Mouse (Mus musculus): ENCODE data around the gene Itga2.
A peak's percentile ranks its signal among the peaks of the same experiment; 100 is the strongest.

Gene Itga2

DNA sequence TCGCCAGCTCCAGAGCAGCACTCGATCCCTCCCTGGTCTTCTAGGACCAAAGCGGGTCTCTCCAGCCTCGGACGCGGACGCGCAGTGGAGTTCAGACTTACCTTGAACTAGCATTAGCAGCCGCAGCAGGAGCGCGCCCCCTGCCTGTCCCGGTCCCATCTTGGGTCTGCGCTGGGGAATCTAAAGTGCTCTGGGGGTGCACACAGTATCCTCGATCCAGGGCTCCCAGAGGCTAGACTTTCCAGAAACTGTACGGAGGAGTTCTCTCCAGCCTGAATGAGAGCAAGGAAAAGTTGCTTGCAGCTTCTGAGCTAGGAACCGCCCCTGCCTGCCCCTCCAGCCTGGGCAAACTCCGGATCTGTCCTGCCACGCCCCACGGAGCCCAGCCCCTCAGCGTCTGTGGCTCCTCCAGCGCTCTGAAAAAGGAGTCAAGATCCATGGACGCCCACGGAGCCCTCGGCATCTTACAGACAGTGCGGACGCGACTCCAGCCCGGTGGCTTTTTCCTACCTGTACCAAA, at the start of gene Itga2:
Gene Itga2 (minus strand): TSS at position 326 of the 520 bp plus-strand sequence.
- peak; percentile 67 for DNase-seq (ENCODE audit: low spot score)

DNA sequence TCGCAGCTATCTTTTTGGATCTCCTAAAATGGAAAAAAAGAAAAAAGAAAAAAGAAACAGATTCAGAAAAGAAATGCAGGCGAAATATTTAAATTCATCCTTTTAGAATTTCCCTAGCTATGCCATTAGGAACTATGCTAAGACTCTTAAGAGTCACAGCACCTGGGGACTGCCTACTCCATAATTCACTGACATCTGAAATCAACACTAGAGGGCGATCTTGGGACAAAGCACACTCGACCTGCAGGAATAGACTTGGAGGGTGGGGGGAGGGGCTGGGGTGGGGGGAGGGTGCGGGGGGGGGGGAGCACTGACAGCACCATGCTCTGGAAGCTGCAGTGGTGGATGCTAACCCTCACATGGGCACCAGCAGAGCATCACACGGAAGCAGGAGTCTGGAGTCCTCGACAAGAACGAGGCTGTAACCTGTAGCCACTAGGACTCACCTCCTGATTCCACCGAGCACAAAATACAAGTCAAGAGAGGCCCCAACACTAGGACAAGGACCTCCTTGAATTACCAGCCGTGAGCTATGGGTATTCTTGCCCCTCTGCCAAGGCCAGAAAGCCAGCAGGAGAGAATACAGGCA, 49.0 kb upstream of the Itga2 start:
- peak; percentile 53 for DNase-seq (ENCODE audit: low spot score)

DNA sequence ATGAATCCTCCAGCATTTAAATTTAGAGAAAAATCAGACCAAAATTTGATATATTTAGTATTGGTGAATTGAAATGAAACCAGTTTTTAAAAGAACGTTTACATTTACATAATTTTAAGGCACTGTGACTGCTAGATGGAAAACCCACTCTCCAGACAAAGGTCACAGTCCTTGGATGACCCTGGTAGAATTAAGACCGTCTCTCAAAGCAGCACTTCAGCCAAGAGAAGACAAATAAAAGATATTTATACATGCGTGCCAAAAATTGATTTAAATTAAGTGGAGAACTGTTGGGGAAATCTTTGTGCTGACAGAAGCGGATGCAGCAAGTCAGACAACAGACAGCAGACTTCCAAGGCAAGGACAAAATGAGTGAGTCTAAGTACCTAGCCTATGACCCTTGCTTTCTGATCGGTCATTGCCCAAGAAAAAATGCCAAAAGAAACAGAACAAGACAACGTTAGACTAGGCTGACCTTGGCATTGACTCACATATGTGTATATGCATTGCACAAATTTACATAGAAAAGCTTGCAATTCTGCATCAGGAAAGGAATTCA, 42.7 kb upstream of the Itga2 start:
- no peak for DNase-seq (ENCODE audit: low spot score)

DNA sequence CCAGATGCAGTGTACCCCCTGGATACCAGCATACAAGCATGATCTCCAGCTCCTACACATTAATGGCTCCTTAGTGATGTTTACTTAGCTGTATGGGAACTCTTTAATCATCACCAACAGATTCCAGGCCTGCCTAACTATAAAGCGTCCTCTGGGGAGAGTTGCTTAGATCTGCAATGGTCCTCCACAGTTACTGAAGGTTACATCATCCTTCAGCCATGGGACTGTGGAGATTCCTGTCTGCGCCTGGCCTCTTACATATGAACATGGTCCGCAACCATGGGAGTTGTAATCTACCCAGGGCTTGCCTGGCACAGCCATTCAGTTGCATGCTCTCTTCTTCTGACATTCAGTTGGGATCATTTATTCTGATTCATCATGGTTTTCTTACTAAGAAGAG, 40.0 kb upstream of the Itga2 start:
- no peak for DNase-seq (ENCODE audit: low spot score)

DNA sequence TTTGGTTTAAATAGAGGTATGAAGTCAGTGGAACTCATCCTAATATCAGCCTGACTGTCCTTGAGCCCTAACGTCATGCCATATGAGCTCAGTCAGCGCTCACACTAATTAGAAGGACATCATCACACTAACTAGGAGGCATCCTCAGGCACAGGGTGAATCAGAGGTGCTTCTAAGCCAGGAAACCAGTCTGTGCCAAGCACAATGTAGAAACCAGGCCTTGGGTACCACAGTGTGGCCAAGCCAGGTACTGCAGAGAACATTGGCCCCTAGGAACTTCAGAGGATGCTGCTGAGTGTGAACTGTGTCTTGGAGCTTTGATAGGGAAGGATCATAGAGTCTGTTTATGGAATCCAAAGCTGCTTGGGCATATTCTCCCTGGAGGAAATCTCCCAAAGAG, 32.3 kb upstream of the Itga2 start:
- DNase-seq (ENCODE audit: low spot score): peak; percentile 87

DNA sequence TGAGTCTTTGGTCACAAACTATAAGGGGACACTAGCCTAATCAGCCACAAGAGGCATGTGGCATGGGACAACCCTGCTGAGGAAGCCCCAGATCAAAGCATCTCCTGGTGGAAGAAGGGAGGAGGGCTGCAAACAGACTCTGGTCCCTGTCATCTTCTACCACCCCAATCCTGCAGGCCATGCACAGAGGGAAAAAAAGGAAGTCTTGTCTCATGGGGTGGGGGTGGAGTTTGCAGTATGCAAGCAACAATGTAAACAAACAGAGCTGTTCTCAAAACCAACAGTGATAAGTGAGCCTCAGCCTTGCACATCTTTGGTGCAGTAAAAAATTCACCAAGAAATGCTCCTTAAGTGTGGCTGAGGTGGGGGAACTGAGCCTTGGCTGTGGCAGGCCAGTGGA, 22.6 kb upstream of the Itga2 start:
- no peak for DNase-seq (ENCODE audit: low spot score)

DNA sequence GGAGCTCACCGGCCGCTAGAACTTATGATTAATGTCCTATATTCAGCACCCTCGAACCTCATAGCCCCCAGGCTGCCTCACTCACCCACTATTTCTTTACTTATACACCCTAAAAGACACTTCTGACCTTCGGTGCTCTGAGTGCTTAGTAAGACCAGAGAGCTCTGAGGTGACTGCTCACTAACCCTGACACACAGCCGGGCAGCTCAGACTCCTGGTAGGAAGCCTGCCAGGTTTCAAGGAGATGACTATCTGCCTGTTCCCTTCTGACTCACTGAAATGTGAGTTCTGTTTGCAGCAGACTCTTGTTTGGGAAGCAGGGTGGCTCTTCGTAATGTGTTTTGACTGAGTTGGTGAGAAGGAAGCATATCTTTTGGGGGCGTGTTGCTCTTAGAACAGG, 1.6 kb upstream of the Itga2 start:
- DNase-seq (ENCODE audit: low spot score): no peak

DNA sequence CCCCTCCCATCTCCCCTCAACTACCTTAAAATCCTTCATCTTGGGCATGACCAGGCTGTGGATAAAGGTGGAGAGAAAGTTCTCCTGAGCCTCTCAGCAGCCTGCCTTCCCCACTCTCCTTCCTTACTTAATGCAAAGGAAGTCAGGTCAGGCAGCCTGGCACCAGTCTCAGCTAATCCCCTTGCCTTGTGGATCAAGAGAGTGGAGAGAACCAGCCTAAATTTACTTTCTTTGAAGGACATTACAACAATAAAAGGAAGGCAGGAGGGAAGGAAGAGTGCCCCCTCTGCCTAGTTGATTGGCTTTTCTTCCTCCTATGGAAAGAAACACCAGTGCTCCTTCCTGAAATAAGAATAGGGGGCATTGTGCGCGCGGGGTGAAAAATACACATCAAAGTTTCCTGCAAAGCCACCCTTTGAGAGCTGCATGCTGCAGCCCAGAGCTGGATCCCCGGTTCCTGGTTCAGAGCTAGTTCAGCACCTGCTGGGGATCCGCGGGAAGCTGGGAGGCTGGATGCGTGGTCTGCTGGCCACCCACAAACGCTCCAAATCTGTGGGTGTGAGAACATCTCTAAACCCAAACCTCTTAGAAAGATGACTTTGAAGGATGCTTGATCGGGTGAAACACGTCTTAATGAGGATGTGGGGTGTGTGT, 777 bp downstream of the Itga2 start:
- peak; percentile 16 for DNase-seq (ENCODE audit: low spot score)

DNA sequence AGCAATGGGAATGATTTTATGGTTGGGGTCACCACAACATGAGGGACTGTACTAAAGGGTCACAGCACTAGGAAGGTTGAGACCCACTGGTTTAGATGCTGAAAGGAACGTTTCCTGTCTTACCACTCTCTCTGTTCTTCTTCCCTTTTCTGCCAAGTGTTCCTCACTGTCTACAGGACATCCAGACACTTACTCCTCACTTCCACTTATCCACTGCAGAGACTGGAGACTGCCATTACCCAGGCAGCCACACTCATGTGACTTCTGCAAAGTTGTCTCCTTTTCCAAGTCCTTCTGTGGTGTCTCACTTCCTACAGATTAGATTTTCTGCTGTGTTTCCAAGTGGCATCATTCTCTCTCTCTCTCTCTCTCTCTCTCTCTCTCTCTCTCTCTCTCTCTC, 7.1 kb downstream of the Itga2 start:
- DNase-seq (ENCODE audit: low spot score): no peak

DNA sequence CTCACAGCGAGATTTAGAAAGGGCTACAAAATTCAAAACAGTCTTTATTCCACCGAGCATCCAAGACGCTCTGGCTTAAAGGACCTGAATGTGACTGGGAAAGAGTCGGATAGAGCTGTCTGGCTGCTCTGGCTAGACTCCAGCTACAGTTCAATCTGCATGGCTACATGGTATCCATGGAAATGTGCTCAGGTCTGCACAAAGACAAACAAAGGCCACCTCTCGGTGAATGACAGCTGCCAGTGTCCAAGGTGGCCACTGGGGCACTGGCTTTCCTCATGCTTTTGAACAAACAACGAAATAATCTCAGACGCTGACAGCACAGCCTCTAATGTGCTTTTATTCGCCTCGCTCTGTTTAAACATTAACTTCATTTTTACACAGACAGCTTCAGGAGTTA, 8.6 kb downstream of the Itga2 start:
- DNase-seq (ENCODE audit: low spot score): peak; percentile 35

DNA sequence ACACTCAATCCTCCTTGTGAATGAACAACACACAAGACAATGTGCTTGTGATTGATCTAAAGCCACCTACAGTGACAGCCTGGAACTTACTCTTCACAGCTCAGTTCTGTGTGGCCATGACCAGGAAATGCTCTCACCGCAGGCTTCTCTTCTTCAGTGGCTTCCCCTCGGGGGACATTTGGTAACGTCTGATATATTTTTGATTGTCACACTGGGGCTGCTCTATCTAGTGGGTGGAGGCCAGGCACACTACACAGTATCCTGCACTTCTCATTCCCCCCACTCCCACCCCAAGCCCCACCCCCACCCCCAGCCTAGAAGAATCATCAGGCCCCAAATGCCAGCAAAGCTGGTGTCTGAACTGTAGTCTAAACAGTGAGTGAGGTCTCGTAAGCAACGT, 16.1 kb downstream of the Itga2 start:
- no peak for DNase-seq (ENCODE audit: low spot score)

DNA sequence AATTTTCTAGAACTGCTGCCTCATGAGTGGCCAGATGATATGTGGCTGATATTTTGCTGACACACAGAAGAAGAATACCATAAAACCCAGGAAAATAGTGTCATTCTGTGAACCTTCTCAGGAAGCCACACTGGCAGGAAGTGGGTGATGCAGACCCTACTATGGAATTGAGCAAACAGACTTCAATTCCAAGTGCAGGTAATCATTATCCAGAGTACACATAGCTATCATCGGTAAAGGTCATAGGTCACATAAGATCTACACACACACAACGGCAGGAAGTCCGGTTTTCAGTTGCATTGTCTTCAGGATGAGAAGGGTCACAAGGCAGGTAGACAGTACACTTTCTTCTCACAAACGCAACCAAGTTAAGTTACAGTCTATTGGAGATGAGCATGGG, 16.9 kb downstream of the Itga2 start:
- no peak for DNase-seq (ENCODE audit: low spot score)

DNA sequence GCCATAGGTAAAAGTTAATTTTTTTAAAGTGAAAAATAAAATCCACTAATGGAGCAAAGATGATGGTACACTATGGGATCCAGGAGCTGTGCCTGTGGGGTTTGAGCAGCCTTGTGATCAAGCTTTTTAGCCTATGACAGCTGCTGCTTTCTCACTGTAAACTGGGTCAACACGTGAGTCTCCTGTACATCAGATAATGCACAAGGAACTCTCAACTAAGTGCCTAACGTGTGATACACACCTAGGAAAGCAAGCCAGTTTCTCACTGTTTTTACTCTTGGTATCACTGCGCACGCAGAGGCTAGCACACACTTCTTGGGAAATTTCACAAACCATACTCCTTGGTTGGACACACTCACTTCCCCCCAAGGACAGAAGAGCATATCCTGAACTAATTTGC, 17.3 kb downstream of the Itga2 start:
- no peak for DNase-seq (ENCODE audit: low spot score)

DNA sequence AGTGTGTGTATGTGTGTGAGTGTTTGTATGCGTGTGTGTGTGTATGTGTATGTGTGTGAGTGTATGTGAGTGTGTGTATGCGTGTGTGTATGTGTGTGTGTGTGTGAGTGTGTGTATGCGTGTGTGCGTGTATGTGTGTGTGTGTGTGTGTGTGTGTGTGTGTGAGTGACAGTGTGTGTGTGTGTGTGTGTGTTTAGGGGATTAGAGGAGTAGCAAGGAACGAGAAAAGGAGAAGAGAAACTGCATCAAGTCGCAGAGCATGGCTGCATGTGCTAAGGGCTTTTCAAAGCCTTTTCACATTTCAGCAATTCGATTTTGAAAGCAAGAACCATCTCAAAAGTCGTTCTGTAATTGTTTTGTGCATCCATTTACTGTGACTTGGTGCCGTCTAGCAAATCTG, 21.3 kb downstream of the Itga2 start:
- DNase-seq (ENCODE audit: low spot score): no peak

DNA sequence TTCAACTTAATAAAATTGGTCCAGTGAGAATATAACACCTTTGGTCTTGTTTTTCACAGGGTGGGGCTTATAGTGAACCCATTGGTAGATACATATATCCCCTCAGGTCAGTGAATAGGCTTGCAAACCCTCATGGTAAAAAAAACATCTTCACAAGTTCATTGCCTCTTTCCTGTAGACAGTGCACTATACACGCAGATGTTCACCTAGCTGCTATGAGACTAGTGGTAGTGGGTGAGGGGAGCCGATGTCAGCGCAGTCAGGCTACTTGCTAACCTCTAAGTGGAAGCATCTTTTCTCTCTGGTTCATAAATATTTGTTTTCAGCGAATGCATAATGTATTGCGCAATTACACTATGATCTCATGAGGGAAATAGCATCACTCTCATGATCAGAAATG, 22.4 kb downstream of the Itga2 start:
- DNase-seq (ENCODE audit: low spot score): no peak

DNA sequence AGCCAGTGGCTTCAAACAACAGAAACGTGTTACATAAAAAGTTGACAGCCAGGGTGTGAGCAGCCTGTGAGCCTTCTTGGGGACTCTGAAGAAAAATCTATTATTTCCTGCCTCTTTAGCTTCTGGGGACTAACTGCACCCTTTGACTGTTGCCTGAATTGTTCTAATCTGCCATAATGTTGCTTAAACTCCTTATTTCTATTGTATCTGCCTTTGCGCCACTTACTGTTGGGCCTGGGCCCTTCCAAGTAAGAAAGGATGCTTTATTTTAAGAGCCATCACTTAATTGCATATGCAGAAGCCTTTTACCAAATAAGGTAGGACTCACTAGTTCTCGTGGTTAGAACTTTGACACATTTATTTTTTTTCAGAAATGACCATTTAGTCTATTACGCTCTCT, 24.0 kb downstream of the Itga2 start:
- no peak for DNase-seq (ENCODE audit: low spot score)

DNA sequence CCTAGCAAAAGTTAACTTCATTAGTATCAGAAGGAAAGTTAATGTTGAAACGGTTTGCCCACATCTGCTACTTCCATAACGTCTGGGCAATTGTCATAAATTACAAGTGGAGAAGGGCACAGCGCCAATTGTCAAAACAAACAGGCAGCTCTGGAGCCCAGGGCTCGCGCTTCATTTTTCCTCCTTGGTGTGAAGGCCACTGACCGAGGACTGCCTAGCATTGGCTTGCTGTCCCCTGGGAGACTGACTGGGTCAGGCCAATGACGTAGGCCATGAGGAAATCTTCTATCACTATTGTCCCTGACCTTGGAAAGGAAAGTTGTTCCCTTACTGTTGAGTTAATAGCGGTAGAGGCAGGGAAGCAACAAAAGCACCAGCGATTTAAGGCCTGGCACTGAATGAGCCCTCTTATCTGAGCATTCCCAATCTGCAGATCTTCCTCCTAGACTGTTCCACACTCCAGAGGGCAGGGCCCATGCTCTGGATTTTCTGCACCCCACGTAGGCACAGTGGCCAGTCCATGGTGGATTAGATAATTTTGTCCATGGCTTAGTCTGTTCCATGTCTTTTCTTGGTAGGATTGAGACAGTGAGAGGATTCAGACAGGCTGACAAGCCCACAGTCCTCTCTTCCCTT, 35.0 kb downstream of the Itga2 start:
- no peak for DNase-seq (ENCODE audit: low spot score)

DNA sequence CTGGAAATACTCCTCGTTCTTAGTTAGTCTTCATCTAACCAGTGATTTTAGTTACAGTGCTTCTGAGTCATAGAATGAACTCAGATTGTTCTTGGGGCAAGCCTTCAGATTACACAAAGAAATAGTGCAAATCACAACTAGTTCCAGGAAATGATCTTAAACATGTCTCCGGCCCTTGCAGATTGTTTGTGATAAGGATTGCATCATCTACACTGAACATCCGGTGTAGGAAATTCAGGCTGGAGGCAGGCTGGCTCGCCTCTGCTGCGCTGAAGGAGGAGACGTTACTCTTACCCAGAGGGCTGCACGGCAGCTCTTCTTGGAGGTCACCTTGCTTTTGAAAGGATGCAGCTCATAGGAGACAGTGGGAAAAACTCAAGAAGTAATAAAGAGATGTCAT, 36.0 kb downstream of the Itga2 start:
- DNase-seq (ENCODE audit: low spot score): no peak

DNA sequence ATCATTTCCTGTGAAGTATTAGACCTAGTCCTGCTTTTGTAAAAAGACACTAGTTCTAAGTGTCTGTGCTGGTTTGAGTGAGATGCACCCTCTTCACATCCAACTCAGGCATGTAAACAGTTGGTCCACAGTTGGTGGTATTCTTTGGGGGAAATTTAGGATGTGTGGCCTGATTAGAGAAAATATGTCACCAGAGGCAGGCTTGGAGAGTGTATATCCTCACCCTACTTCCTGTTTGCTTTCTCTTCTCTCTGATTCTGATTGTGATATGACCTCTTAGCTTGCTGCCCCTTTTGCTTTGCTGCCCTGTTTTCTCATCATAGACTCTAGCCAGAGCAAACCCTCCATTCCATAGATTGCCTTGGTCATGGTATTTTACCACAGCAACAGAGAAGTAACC, 37.2 kb downstream of the Itga2 start:
- DNase-seq (ENCODE audit: low spot score): no peak

DNA sequence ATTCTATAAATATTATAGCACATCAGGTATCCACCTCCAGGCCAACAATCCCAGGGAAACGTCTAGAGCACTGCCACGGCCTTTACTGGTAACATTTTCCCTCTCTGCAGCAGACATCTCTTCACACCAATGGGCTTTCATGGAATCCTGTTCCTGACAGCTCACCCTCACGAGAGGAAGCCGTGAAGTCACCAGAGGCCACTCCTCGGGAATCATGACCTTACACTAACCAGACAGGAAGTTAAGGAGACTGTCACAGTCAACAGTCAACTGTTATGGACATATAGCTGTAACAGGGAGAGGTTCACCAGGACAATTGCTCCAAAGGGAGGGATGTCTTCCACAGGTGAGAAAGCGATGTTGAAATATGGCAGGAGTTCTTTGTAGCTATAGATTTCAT, 40.2 kb downstream of the Itga2 start:
- DNase-seq (ENCODE audit: low spot score): no peak

DNA sequence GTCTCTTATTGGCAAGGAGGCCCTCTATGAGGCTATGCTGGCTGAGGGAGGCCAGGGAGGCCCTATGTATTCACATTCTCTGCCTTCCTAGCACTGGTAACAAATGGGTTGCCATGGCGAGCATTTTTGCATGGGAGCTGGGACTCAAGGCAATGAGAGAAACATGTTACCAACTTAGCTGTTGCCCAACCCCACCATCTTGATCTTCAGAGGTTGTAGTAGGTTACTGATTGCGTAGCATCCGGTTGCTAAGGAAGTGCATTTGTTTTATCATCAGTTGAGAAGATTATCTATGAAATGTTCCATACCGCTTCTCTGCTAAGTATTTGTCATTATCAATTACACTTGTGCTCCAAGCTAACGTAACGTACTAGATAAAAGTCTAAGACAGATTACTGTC, 44.2 kb downstream of the Itga2 start:
- no peak for DNase-seq (ENCODE audit: low spot score)

DNA sequence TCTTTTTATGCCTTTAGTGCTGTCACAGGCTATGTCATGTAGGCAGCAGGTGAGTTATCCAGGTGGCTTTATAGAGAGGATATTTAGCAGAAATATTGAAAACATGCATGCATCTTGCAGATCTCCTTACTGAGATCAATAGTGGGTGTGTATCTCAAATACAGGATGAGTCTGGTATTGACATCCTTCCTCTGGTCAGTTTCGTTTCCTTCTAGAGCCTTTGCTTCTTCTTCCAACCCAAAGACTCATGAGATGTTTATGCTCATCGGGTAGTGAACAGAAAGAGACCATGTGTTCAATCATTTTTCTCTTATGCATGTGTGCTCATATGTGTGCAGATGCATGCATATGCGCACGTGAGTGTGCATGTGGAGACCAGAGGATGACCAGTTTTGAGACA, 44.6 kb downstream of the Itga2 start:
- DNase-seq (ENCODE audit: low spot score): no peak

DNA sequence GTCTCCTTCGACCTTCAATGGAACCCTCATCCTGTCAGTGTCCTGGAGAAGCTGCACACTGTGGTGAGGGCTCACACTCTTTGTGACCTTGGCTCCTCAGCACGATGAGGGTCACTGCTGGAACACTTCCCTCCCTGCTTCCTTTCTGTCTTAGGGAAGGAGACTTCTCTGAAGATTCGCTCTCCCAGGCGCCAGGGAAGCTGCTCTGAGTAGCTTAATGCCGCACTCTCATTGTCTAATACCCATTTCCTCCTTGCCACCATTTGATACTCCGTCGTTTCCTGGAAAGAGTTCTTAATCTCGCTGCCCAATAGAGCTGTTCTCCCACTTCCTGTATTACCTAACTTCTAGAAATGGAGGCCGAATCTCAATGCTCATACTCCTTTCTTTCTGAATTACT, 46.7 kb downstream of the Itga2 start:
- no peak for DNase-seq (ENCODE audit: low spot score)

All from retina, embryonic 14.5 days (tissue).